In the genomic region with DNA sequence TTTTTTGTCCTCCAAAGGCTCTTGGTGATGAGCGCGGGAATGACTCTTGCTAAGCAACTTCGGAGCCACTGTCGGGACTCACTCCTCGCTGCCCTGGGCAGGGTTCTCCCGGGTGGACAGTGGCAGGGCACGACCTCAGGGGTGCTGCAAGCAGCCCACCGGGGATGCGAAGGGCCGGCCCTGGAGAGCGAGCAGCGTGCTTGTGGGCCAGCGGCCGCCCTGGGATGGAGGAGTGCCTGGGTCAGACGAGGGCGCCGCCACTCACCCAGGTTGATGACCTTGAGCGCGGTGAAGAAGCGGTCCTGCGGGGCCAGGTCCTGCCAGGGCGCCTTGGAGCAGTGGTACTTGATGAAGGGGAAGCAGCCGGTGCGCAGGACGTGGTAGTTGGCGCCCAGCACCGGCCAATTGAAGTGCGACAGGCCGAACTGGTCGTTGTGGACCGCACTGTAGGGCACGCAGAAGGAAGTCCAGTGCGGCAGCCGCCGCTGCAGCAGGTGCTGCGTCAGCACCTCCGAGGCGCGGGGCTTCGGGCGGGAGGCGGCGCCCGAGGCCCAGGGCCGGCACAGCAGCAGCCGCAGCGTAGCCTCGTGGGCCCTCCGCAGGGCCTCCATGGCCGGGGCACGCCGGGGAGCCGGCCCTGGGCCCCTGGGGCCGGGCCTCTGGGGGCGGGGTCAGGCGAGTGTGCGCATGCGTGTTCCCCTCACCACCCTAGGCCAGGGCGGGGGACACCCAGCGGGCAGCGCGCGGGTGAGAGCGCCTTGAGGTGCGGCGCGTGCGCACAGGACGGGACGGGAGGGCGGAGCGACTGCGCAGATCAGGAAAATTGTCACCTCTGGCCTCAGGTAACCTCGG, we compare ENCODE assay signal across 7 mouse cellular contexts. TPM values are rescaled to one million over a fixed set of nuclear protein-coding genes. Genes with fewer than 3 reads are reported as not detected.
A peak's percentile ranks its signal among the peaks of the same experiment; 100 is the strongest.
DNase-seq lines count a peak whose midpoint lies in the region; ATAC-seq lines count a peak whose summit lies in the region.

2300009A05Rik (minus strand) TSS at position 636 of the 852 bp plus-strand sequence.

- peak within 1 kb of the TSS; percentile 92 for H3K27ac ChIP-seq in embryonic facial prominence, embryonic 10.5 days (replicated peaks)
- H3K27ac ChIP-seq in limb, embryonic 11.5 days (replicated peaks; ENCODE audit: low read depth, low read length): peak within 1 kb of the TSS; percentile 47
- peak within 1 kb of the TSS; percentile 81 for H3K27ac ChIP-seq in midbrain, embryonic 14.5 days (replicated peaks; ENCODE audit: low read depth, low read length)

- peak; percentile 99 for DNase-seq in adrenal gland, postnatal 10 days
- DNase-seq in embryonic facial prominence, embryonic 10.5 days (ENCODE audit: low spot score): peak; percentile 94
- peak; percentile 97 for DNase-seq in kidney, adult 18-20 months
- peak; percentile 93 for DNase-seq in limb, embryonic 11.5 days (ENCODE audit: low spot score)
- peak; percentile 95 for DNase-seq in midbrain, embryonic 14.5 days
- DNase-seq in spleen, adult 18-20 months: peak; percentile 97 to 98

- H3K27me3 ChIP-seq in embryonic facial prominence, embryonic 10.5 days (replicated peaks; ENCODE audit: low read depth, poor library complexity, severe bottlenecking): no peaks in the 10 kb centered on the region
- no peaks in the 10 kb centered on the region for H3K27me3 ChIP-seq in limb, embryonic 11.5 days (ENCODE audit: control insufficient read depth, insufficient read depth, low read length)
- no peaks in the 10 kb centered on the region for H3K27me3 ChIP-seq in midbrain, embryonic 14.5 days (ENCODE audit: control insufficient read depth, insufficient read depth, low read length)

- H3K4me3 ChIP-seq in embryonic facial prominence, embryonic 10.5 days: peak within 1 kb of the TSS; percentile 75
- H3K4me3 ChIP-seq in limb, embryonic 11.5 days (ENCODE audit: low read depth, low read length): peak within 1 kb of the TSS; percentile 89
- peak within 1 kb of the TSS; percentile 90 for H3K4me3 ChIP-seq in midbrain, embryonic 14.5 days (replicated peaks; ENCODE audit: low read depth, low read length)

- H3K4me1 ChIP-seq in embryonic facial prominence, embryonic 10.5 days: peaks cover 26% of the 10 kb centered on the region
- H3K4me1 ChIP-seq in limb, embryonic 11.5 days (ENCODE audit: control insufficient read depth, insufficient read depth, low read length): no peaks in the 10 kb centered on the region
- H3K4me1 ChIP-seq in midbrain, embryonic 14.5 days (ENCODE audit: control insufficient read depth, insufficient read depth, low read length): peaks cover 15% of the 10 kb centered on the region

- peak within 1 kb of the TSS; percentile 93 for H3K9ac ChIP-seq in limb, embryonic 11.5 days (ENCODE audit: low read length)
- peak within 1 kb of the TSS; percentile 90 for H3K9ac ChIP-seq in midbrain, embryonic 14.5 days (replicated peaks; ENCODE audit: low read length)

- under 1% methylated on average over 74 of the region's 74 CpGs for WGBS in embryonic facial prominence, embryonic 10.5 days
- under 1% methylated on average over 66 of the region's 74 CpGs for WGBS in limb, embryonic 11.5 days
- WGBS in midbrain, embryonic 14.5 days: under 1% methylated on average over 74 of the region's 74 CpGs

- no peaks in the 10 kb centered on the region for H3K36me3 ChIP-seq in embryonic facial prominence, embryonic 10.5 days (replicated peaks)
- H3K36me3 ChIP-seq in limb, embryonic 11.5 days (ENCODE audit: control insufficient read depth, insufficient read depth, low read length): no peaks in the 10 kb centered on the region
- H3K36me3 ChIP-seq in midbrain, embryonic 14.5 days (ENCODE audit: control insufficient read depth, insufficient read depth, low read length): no peaks in the 10 kb centered on the region

- peak; percentile 97 for ATAC-seq in granulocyte monocyte progenitor cell, adult 5-6 weeks (replicated peaks; ENCODE audit: poor library complexity, severe bottlenecking)
- ATAC-seq in limb, embryonic 11.5 days (ENCODE audit: insufficient number of reproducible peaks, low FRiP score, low TSS enrichment, low read depth): peak; percentile 90
- ATAC-seq in midbrain, embryonic 14.5 days (ENCODE audit: low FRiP score, low TSS enrichment): peak; percentile 93

- no peaks in the 10 kb centered on the region for H3K9me3 ChIP-seq in embryonic facial prominence, embryonic 10.5 days
- no peaks in the 10 kb centered on the region for H3K9me3 ChIP-seq in limb, embryonic 11.5 days (ENCODE audit: control insufficient read depth, low read length)
- no peaks in the 10 kb centered on the region for H3K9me3 ChIP-seq in midbrain, embryonic 14.5 days (ENCODE audit: control insufficient read depth, low read length)

- H3K4me2 ChIP-seq in limb, embryonic 11.5 days (ENCODE audit: low read depth, severe bottlenecking): peak within 1 kb of the TSS; percentile 89
- peak within 1 kb of the TSS; percentile 93 for H3K4me2 ChIP-seq in midbrain, embryonic 14.5 days (ENCODE audit: low read length)

RNA-seq across cellular contexts. Expression of gene 2300009A05Rik, which starts in this region (rescaled TPM):
- 10 to 100 TPM; 49.1 to 55.6 TPM for total RNA-seq in adrenal gland, postnatal 10 days (2021)
- polyA plus RNA-seq in embryonic facial prominence, embryonic 10.5 days (2016; fragmentation: Nextera tagmentation; extraction: Ambion mirVana): 37.8 and 38.3 TPM in 2 replicates
- total RNA-seq in granulocyte monocyte progenitor cell, adult 5-6 weeks (2014; fragmentation: Nextera tagmentation): 26.9 and 27.9 TPM in 2 replicates
- 7.7 and 11.0 TPM in 2 replicates for total RNA-seq in granulocyte monocyte progenitor cell, adult 5-6 weeks (2017)
- 34.5 and 36.5 TPM in 2 replicates for polyA plus RNA-seq in limb, embryonic 11.5 days (2014; fragmentation: Nextera tagmentation; extraction: Ambion mirVana)
- 56.1 and 77.9 TPM in 2 replicates for polyA plus RNA-seq in midbrain, embryonic 14.5 days (2014; fragmentation: Nextera tagmentation; extraction: Ambion mirVana)

Comparison
In these comparisons a context has a peak if more than half of its experiments do, and no peak if none do; other contexts are left out.
1. Peak in every context shown above with its lines: DNase-seq, ATAC-seq, H3K4me3 ChIP-seq and H3K27ac ChIP-seq.